Mouse (Mus musculus): ENCODE measurements around the gene Ppl.

DNA sequence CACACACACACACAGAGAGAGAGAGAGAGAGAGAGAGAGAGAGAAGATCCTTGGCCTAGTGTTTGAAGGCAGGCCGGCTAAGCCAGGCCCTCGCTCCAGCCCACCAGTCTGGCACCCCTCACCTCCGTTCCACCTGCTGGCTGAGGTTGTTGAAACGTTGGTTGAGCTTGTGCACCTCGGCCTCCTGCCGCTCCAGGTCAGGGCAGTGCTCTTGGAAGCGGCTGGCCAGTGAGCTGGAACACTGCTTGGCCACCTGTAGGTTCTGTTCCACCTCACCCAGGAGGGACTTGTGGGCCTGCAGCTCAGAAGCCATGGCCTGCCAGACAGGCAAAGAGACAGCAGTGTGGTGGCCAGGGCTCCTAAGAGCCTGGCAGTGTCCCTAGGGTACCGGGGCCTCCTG lies 35.7 kb downstream of the Ppl start:
- TF ChIP-seq CTCF (IDR thresholded peaks at IDR 0.05; ENCODE audit: low read depth) (no peak), EP300 (IDR thresholded peaks at IDR 0.05; ENCODE audit: low read depth) (no peak)

All from liver, postnatal 0 days (tissue).